Mouse (Mus musculus): Measurements from ENCODE around the gene Arl8a.
"Not testable (repeated sequence)": the region's sequence is repeated elsewhere in the genome, so short reads cannot be mapped to it uniquely, and the experiment has no call there.

Arl8a gene

DNA sequence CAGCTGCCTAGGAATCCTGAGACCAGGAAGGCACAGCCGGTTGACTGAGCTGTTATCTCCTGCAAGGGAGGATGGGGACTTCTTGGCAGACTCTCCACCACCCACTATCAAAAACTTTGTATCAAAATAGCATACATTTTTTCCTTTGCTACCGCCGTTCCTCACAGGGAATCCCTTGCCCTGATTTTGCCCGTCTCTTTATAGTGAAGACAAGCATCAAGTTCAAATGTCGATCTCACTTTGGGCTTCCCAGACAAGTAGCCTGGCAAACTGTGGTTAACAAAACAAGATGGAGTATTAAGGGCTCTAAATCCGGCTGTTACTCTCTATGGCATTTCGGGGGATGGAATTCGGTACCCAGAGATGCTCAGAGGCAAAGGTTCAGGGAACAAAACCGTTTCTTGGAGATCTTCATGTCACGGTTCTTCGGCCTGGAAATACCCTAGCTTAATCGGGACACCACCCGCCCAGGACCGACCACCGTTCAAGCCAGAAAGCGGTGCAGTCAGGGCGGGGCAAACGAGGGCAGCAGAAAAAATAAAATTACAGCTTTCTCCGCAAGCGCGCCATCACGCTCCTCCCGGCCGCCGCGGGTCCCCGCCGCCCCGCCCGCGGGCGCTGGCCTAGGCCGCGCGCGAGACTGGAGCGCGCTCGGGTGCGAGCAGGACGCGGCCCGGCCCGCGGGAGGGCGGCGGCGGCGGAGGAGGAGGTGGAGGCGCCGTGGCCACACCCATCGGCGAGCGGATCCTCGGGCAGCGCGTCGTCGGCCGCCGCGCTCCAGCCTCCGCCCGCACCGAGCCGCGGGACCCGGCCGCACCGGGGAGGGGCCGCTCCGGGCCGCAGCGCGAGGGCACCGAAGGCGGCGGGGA is at the start of gene Arl8a:
Gene Arl8a, plus strand, starts transcription at position 748 of the 869 bp plus-strand sequence.
- peak; percentile 73 to 75 for DNase-seq (ENCODE audit: low spot score in 2 of 2)

DNA sequence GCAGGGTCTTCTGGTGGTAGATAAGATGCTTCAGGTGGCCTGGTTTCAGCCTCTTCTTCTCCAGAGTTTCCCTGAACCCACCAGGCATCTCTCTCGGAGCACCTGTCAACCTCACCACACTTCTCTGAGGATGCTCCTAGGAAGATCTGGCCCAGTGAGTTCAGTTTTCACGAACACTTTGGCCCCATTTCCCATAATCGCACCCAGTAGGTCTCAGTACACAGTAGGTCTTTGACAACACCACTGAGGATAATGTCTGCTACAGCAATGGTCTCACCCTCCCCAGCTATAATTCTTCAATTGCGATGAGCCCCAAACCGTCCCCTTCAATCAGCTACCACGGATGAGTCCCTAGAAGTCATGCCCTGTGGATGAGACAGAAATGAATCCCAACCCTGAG is 49.2 kb upstream of the Arl8a start:
- DNase-seq (ENCODE audit: low spot score in 2 of 2) = no peak

- DNase-seq (ENCODE audit: low spot score in 2 of 2) = no peak
Measured at GRCm38 (mm10) chr1:135098441-135098840, 48.2 kb upstream of the Arl8a start.

DNA sequence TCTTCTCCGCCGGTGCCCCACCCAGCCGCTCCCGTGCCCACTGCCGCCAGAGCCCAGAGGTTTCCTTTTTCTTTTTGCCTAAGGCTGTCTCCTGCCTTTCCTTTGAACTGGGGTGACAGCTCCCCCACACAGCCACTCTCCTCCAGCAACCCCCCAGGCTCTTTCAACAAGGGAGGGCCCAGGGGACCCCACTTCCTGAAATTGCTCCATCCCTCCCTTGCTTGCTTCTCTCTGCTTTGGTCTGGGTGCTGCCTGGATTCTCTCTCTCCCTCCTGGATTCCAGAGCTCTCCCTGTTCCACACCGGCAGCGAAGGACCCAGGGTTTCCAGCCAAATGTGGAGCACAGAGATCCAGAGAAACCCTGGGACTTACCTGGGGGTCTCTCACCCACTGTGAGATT is 46.2 kb upstream of the Arl8a start:
- DNase-seq (ENCODE audit: low spot score in 2 of 2) = no peak

- no peak for DNase-seq (ENCODE audit: low spot score in 2 of 2)
Measured at GRCm38 (mm10) chr1:135105124-135105523, 41.5 kb upstream of the Arl8a start, which contains the start of gene Lgr6. Gene Lgr6 (minus strand): TSS chr1:135105276.

DNA sequence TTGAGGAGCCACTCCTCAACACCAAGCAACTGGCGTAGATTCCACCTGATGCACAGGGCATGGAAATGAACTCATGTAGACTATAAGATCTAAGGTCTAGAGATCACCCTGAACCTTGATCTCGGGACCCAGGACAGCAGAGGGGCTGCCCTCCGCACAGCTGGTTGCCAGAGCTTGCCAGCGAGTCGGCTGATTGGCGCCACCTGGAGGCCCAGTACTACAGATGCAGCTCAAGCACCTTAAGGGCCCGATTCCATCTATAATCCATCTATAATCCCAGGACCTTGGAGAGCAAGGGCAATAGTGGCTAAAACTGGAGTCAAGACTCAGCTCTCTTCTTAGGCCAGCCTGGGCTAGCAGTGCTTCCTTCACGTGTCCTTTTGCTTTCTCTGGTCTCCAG is 40.7 kb upstream of the Arl8a start:
- no peak for DNase-seq (ENCODE audit: low spot score in 2 of 2)

GRCm38 (mm10) chr1:135108611-135109010 is 38.0 kb upstream of the Arl8a start:
- no peak for DNase-seq (ENCODE audit: low spot score in 2 of 2)

- DNase-seq (ENCODE audit: low spot score in 2 of 2) = peak in 1 of 2 experiments; percentile 48
Measured at GRCm38 (mm10) chr1:135110075-135110474, 36.5 kb upstream of the Arl8a start.

GRCm38 (mm10) chr1:135111271-135111670 is 35.4 kb upstream of the Arl8a start:
- not testable (repeated sequence) for DNase-seq (ENCODE audit: low spot score in 2 of 2)

DNA sequence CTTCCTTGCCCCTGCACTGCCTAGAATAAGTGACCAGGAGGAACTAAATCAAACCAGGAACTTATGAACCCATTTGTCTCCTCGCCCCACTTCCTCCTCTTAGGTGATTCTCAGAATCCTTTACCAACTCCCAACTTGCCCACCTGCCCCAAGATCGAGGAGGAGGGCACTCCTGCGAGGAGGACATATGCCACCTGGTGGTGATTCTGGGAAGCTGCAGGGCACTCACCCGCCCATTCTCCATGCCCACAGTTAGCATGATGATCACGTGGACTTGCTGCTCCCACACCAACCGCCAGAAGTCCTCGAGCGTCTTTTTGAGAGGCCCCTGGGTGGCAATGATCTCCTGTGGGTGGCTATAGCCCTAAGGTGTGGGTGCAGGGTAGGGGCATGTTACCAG is 34.0 kb upstream of the Arl8a start:
- DNase-seq (ENCODE audit: low spot score in 2 of 2) = no peak

DNA sequence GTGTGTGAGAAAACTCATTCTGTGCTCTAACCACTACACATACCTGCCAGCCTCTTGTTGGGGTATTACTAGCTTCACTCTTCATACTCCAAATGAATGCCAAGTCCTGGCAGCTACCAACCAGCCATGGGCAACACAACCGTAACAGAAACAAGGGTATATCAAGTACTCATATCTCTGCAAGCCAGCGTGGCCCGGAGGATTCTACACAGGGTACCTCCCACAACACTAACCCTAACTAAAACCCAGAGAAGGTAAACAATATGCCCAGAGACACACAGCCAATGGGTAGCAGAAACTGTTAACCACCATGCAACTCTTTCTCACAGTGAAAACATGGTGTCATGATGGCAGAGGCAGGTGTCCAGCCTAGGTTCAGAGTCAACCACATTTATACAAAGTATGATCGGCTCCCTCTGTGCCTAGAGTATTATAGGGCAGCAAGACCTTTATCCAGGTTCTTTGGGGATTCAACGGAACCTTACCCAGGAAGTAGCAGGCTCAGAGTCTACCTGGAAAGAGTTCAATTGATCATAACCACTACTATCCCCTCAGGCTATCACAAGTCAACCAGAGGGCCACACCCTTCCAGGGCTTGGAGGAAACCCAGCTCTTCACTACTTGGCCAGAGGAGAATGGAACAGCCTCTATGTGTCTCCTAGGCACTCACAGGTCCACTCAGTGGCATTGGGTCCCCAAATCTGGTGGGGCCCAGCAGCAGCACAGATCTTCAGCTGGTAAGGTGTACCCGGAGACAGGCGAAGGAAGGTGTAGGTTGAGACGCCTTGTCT is 21.9 kb upstream of the Arl8a start:
- no peak for DNase-seq (ENCODE audit: low spot score in 2 of 2)

DNA sequence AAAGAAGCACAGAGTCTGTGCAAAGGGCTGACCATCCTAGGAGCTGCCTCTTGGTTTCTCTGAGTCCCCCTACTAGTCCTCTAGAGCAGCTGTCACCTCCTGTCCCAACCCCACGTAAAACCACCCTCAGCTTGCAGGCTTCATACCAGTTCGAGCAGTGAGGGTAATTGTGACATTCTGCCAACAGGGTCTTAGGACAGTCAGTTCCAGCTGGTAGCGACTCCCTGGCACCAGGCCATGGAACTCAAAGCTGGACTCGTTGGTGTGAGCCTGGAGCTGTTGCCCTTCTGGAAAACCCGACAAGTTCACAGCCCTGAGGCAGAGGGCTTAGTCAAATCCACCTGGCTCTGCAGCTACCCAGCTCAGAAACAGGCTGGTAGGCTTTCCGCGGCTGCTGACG is 20.6 kb upstream of the Arl8a start:
- DNase-seq (ENCODE audit: low spot score in 2 of 2) = no peak

DNA sequence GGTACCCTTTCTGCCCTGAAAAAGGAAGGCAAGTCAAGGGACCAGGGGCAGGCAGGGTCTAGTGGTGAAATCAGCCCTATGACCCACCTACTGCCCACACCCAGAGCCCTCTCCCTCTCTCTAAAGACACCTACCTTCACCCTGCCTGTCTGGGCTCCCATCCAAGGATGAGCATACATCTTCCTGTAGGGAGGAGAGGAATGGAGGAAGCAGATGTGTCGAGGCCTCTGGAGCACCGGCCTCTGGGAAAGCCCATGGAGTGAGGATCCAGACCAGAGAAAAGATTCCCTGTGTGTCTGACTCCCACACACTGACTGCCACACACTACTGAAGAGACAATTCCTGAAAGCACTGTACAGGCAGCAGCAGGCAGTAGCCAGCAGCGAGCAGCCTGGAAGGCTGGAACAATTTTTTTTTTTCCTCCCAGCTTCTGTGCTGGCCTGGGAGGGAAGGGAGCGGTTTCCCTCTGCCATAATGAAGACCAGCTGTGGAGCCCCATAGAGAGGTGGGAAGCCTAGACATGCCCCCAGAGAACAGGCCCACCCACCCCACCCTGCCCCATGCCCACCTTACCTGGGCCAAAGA is 20.1 kb upstream of the Arl8a start:
- DNase-seq (ENCODE audit: low spot score in 2 of 2) = peak in 1 of 2 experiments; percentile 42

GRCm38 (mm10) chr1:135128011-135128441 is 18.6 kb upstream of the Arl8a start:
- DNase-seq (ENCODE audit: low spot score in 2 of 2) = no peak

DNA sequence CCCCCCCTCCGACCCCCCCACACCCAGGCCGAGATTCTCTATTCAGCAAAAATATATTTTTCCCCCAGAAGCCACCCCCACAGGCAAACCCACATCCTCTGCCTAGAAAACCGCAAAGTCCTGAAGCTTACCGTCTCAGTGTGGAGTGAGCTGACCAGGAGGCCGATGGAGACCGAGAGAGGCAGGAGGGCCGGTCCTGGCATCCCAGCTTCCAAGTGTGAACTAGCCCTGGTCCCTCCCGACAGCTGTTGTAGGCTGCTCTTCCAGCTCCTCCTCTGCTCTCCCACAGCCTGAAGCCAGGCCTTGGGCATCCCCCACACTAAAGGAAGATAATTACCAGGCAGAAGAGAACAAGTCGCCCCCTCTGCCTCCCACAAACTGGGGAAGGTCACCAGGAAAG is 17.6 kb upstream of the Arl8a start:
- DNase-seq (ENCODE audit: low spot score in 2 of 2) = no peak

DNA sequence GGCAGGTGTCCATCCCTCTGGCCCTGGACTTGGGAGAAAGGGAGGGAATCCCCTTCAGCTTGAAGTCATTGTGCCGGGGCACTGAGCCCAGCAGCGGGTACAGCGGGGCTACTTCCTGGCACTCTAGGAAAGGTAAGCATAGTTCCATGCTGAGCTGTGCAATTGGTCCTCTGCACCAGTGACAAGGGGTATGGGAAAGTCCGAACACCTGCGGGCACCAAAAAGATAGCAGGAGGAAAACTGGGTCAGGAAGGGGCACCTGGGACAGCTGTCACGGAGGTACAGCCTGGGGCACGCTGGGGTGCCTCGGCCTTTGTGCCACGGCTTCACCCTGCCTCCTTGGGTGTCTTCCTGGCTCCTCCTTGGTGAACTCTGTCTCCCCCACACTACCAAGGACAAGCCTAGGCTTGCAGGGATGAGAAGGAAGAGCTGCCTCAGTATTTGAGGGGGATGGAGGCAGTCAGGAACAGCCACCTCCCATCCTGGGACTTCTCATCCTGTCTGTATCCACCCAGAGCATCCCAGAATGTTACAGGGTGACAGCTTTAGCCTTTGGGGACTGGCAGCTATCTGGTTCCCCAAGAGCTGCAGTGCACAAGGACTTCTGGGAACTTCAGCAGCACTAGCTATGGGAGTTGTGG is 17.0 kb upstream of the Arl8a start:
- DNase-seq (ENCODE audit: low spot score in 2 of 2) = no peak

GRCm38 (mm10) chr1:135130376-135131018 is 16.1 kb upstream of the Arl8a start:
- DNase-seq (ENCODE audit: low spot score in 2 of 2) = no peak

GRCm38 (mm10) chr1:135131034-135131433 is 15.6 kb upstream of the Arl8a start:
- no peak for DNase-seq (ENCODE audit: low spot score in 2 of 2)

DNA sequence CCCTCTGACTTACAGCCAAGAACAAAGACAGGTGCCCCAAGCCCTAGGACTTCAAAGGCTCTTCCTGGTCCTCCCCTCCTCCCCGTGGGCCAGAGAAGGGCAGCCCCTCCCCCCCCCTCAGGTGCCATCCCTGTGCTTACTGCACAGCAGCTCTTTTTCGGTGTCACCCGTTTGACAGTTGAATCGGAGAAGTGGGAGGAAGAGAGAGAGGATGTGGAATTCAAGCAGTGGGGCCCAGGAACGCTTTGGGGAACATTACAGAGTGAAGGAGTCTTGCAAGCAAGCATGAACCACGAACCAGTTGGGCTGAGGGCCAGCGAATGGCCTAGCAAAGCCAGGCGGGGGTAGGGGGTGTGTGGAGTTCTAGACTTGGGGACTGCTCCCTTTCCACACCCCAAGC is 15.1 kb upstream of the Arl8a start:
- no peak for DNase-seq (ENCODE audit: low spot score in 2 of 2)

DNA sequence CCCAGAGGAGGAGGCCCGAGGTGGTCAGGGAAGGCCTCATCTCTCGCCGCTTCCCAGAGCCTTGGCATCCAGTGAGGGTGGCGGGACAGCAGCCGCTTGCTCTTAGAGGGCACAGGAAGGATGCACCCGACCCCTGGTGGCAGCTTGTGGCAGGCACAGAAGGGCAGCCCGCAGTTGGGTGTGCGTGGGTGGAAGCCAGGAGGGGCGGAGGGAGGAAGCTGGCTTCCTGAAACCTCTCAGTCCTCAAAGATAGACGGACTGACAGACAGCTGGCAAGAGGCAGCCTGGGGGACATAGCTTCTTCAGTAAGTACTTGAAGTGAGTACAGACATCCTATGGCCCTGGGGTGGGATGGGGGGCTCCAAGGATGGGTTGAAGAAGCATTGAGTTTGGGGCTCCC is 14.2 kb upstream of the Arl8a start, which contains the start of gene Ptpn7:
Gene Ptpn7, plus strand, starts transcription at position 228 of the 400 bp plus-strand sequence.
- DNase-seq (ENCODE audit: low spot score in 2 of 2) = no peak

DNA sequence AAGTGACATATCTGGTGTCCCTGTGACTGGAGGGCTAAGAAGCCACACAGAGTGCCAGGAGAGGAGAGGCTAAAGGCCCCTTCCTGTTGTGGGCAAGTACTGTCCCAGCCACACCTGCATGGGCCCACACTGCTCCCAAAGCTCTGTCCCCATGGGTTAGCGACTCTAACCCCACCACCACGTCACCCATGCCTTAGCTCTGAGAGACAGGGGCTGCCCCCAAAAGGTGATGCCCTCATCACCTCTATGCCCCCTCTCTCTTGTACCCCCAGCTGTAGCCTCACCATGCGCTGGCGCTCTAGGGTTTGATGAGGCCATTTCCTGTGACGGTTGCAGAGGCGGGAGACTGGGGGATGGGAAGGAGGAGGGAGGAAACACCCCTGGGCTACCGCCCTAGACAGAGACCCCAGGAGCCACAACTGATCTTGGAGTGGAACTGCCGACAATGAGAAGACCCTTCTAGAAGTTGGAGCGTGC is 13.7 kb upstream of the Arl8a start:
- DNase-seq (ENCODE audit: low spot score in 2 of 2) = no peak
